Mouse (Mus musculus) spleen, embryonic (tissue): Measurements from ENCODE around the gene Lrrc4.

Experiments
- CTCF ChIA-PET: fragments of 350-600 bp; sonication (Branson Sonifier 250); formaldehyde crosslinking; loops from one replicate; lab custom pipeline; 2022; lab: Charles Lee

The Lrrc4 gene

DNA sequence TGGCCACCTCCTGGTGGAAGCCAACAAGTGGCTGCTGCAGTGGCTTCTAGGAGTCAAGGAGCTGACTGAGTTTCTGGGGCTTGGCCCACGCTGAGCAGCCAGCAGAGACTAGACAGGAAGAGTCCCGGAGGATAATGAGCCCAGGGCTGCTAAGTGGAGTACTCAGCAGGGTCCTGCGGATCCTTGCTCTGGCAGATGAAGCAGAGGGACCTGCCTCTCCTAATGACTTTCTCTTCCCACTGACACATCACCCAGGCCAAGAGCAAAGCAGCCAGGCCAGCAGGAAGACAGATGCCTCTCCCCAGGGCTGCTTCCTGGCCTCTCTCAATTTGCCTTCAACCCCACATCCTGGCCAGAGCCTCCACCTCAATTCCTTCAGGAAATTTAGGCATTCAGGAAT lies 23.9 kb upstream of the Lrrc4 start:
- CTCF ChIA-PET, result no interaction called here

DNA sequence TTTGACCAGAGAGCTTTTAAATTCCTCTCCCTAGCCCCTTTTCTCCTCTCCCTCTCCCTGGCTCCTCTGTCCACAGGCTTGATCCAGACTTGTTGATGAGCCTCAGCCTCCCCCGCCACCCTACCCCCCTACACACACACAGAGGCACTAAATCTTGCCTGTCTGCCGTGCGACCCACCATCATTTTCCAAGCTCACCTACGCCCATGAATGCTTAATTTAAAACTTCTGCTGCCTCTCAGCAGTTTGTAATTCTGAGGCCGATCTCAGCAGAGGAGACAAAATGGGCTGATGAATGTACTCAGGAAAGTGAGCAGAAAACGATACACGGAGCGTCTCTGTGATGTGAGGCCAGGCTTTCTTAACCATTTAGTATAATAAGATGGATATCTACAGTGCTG lies 23.1 kb upstream of the Lrrc4 start:
- CTCF ChIA-PET, result interaction anchor here (0.6 kb wide), 4 partner anchors 114 to 232 kb away, joined by 3 to 4 read pairs (median 4); no protein-coding TSS in a partner anchor

DNA sequence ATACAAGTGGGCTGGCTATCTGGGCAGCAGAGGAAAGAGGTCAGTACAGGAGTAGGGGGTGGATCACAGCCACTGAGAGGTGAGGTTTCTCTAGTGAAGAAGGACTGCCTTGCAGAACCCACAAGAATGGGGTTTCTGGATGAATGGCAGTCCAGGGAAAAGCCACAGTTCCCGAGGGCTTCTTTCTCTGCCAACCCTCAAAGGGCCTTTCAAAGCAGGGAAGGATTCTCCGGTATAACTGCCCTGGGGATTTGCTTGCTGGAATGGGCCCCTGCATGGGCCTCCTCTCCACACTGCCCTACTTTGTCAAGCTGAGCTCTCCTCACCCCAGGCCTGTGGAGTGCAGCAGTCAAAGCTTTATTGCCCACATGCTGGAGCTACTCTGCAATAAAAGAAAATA lies 22.1 kb upstream of the Lrrc4 start:
- CTCF ChIA-PET, result no interaction called here

DNA sequence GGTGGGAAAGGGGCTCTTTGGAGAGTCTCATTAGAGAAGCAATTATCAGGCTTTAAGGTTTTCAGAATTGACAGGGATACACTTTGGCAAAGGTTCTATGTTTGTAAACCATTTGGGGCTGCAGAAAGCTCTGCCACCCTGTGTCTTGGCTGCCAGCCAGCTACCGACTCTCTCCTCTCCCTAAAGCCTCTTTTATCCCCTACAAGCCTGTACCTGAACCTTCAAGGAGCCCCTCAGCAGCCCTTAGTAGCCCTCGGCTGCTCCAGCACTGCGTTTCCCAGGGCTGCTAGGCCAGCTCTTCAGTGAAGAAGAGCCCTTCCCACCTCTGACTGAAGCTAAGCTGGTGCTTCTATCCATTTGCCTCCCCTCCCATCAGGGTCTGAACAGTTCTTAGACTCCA lies 21.6 kb upstream of the Lrrc4 start:
- CTCF ChIA-PET, result no interaction called here

DNA sequence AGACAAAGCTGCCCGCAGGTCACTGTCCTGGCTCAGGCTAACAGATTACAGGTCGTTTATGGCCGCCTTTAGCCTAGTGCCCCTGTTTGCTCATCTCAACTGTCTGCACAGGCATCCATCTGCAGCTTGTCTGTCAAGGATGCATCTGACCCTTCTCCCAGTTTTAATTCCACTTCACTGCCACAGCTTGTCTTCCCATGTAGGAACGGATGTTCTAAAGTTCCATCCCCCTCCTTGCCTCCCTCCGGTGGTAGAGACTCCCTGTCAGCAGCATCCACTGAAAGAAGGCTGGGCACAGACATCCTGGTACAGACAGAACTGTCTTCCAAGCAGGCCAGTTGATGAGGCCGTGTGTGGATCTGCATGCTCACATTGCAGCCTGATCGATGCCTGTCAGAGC lies 20.8 kb upstream of the Lrrc4 start:
- CTCF ChIA-PET, result no interaction called here

DNA sequence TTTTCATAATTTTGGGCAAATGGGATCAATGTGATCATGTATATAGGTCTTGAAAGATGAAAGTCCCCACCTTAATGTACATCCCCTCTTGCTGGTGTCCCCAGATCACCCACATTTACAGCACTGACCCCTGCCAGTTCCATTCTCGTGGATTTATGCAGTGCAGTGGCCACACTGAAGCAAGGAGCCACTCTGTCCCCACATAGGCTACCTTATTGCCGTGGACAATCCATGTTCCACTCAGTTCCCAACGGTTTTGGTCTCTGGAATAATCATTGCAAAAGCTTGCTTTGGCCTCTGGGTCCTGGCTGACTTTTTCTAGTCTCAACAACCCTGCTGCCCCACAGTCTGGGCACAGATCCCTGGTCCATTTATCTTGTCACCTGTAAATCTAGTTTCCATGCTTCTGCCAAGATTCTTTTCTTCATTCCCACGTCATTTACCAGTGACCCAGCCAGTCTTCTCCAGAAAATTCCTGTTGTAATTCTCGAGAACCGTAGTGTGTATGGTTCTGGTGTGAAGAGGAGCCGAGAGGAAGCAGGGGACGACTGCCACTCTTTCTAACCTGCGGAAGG lies 18.9 kb upstream of the Lrrc4 start:
- CTCF ChIA-PET, result no interaction called here

DNA sequence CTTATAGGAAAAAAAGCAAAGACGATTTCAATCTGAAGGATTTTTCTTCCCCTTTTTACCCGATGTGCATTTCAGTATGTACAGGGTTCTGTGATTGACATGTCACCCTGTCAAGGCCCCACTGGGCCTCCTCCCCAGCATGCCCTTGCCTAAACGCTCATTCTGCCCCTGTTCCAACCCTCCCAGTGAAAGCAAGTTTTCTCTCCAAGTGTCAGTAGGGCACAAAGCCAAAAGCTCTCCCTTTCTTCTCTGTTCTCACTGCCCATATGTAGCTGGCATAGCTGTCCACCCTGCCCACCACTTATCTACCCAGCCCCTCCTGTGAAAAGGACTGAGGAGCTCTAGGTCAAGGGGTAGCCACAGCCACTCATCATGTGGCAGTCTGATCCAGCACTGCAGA lies 17.8 kb upstream of the Lrrc4 start:
- CTCF ChIA-PET, result no interaction called here

DNA sequence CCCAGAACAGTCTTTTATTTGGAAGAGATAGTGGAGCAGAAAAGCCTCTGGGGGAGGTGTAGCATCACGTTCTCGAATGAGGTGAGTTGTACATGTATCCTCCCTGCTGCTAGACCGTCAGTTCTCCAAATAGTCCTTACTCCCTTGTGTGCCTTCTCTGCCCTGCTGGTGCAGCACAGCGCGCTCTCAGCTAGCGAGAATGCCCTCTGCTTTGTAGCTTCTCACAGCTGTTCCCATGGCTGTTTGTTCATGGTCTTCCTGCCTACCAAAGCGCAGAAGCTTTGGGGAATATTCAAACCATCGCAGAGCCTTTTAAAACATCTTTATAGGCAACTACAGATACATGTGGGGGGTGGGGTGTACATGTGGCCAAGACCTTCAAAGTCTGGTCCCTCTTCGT lies 17.3 kb upstream of the Lrrc4 start:
- CTCF ChIA-PET, result no interaction called here

DNA sequence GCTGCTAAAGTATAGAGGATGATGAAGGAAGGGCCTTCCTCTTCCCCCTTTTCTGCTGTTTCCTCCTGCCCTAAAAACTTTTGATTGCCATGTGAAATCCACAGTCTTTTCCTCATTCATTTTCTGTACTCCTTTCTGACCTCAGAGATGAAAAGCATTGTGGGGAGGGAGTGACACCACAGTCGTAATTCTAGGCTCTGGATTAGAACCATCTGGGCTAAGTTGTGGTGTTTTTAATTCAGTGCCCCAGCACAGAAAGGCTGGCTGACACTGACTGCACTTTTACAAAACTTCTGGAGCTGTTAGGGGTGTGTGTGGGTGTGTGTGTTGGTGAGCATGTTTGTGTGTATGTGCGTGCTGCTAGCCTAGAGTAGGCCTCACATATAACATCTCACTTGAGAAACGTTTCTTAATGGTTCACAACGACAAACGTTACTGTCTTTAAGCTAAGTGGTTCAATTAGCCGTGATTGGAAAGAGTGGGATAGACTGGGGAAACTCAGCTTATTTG lies 16.8 kb upstream of the Lrrc4 start:
- CTCF ChIA-PET, result interaction anchor here (0.7 kb wide), 1 partner anchor 157 kb away, joined by 3 read pairs; no protein-coding TSS in a partner anchor

DNA sequence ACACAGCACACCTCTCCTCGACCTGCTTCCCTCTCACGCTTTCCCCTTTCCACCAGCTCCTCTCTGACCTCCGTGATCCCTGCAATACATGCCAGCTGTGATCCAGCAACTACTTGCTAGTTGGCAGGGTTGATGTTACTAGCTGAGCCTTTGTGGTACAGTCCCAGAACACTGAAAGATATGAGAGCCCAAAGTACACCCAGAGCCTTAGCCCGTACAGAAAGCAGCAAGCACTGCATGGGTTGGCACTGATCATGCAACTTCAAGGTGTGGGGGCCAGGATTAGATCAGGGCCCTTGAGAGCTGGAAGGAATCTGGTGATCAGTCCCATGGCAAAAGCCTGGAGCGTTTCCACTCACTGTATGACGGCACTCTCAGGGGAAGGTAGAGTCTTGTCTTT lies 16.1 kb upstream of the Lrrc4 start:
- CTCF ChIA-PET, result interaction anchor here (0.7 to 0.9 kb wide), 2 partner anchors 10 to 157 kb away, joined by 3 to 5 read pairs; no protein-coding TSS in a partner anchor

DNA sequence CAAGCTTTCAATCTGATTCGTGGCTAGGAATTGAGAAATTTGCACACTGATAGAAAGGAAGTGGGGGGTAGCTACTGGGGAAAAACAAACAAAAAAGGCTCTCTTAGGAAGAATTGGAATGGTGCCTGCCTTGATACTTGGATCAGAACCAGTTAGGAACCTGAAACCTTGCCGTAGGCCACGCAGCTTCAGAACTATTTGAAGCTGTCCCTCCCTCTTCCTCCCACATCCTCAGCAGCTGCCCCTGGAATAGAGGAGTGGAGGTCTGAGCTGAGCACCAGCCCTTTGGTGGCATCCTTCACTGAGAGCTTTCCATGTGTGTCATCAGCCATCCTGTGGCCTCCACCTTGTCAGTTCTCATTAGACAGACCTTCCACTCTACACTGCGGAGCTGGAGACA lies 14.1 kb upstream of the Lrrc4 start:
- CTCF ChIA-PET, result no interaction called here

DNA sequence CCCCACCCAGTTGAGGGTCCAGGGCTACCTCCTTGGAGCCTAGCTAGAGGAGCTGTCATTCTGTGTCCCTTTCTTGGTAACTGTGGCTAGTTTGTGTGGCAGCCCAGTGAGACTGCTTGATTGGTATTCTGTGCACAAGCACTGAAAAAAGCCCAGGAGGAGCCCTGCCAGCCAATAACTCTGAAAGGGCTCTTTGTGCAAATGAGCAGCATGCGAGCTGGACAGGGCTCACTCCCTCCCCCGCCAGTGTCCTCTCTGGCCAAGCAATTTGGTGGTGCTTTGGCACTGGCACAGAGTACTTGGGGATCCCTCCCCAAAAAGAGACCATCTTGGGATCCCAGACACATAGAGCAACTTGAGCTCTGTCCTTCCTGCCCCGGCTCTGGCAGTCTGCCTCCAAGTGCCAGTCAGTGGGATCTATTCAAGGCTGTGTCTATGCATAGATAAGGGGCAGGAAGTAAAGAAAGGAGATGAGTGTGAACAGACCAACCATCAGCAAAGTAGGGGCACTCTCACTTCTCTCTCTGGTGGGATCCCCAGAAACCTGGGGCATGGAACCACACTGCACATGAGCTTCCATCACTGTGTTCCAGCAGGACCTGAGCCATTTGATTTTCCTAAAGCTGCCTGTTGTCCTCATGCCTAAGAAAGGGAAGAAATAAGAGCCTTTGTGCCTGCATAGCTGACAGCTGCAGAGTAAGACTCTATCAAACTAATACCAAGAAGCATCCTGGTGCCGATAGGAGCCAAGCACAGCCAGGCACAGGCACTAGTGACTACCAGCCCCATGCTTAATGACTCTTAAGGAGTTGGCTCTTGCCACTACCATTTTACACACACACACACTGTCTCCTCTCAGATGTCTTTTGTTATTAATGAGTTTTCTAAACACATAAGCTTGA lies 11.1 kb upstream of the Lrrc4 start:
- CTCF ChIA-PET, result no interaction called here

DNA sequence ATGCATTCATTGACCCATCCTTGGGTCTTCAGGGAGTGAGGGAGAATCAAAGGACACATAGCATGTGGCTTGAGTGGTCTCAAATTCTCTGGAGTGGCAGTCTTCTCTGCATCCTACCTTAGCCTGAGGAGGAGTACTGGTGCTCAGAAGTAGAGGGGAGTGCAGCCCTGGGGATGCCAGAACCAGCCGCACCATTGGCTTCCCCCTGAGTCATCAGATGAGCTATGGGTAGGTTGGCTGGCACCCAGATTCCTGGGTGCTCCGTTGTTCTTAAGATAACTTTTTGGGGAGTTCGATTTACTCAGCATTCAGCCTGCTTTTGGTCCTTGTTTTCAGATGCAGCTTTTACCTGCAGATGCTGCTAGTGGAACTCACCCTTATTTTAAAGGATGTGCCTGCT lies 10.0 kb upstream of the Lrrc4 start:
- CTCF ChIA-PET, result no interaction called here

DNA sequence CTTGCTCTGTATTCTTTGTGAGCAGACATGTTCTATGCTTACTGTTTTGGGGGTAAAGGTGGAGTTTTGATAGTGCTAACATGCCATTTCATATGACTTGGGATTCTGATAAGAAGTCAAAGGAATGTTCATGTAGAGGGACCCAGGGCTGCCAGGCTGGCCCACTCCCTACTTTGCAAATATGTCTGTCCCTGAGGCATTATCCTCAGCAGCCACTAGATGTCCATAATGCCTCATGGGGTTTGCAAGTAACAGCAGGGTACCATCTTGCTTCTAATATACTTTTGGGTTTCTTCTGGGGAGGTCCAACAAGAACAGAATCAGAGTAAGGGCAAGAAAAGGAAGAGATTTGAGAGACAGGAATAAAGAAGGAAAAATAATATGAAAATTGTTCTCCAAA lies 5.1 kb upstream of the Lrrc4 start:
- CTCF ChIA-PET, result no interaction called here

DNA sequence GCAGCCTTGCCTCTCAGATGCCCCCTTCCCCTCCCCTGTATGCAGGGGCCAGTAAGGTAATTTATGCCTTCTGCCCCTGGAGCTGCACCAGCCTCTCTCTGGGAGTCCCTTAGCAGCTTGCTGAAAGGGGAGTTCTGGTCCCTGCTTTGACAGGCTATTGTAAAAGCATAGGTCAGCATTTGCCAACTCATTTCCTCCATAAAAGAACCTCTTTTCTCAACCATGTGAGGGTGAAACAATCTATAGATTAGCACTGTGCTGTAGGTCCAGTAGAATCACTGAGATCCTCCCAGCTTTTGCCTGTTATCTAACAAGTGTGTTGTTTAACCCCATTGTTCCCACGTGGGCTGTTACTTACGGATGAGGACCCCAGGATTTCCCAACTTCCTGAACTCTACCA lies 2.5 kb upstream of the Lrrc4 start:
- CTCF ChIA-PET, result no interaction called here

DNA sequence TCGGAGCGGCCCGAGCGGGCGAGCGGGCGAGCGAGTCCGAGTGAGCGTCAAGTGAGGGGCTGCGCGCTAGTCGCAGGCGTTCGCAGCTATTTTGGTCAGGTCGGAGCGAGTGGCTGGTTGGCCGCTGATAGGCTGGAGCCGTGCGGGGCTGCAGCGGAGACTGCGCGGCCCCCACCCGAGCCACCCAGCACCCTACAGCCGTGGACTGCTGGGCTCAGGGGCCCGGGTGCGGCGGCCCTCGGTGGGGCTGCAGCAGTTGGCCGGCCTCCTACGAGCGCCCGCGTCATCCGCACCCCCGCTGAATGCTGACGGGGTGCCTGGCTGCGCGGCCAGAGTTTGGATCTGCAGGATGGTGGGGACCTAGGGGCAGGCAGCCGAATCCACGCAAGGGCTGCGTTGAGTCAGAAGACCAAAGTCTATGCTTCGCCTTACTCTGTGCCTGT lies 1.9 kb upstream of the Lrrc4 start:
- CTCF ChIA-PET, result interaction anchor here (0.5 kb wide), 1 partner anchor 31 kb away, joined by 3 read pairs; no protein-coding TSS in a partner anchor

DNA sequence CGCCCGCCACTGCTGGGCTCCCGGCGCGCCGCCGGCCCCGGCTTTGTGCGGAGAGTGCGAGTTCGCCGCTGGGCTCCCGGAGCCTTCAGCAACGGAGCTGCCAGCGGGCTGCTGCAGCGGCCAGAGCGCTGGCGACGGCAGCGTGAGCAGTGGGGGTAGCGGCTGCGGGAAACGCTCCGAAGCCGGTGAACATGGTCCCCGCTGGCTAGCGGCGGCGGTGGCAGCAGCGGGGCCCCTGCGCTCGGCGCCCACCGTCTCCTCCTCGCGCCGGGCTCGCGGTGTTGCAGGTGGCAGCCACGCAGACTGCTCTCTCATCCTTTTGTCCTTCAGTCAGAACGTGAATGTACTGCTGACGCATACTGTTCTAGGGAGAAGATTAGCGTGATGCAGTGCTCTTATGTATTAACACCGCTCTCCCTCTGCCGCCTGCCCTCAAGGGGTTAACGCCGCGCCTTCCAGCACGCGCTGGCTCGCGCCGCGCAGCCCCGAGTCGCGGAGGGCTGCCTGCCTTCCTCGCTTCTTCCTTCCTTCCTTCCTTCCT lies 1.3 kb upstream of the Lrrc4 start:
- CTCF ChIA-PET, result interaction anchor here (0.5 to 0.8 kb wide), 2 partner anchors 31 to 42 kb away, joined by 3 read pairs; no protein-coding TSS in a partner anchor

DNA sequence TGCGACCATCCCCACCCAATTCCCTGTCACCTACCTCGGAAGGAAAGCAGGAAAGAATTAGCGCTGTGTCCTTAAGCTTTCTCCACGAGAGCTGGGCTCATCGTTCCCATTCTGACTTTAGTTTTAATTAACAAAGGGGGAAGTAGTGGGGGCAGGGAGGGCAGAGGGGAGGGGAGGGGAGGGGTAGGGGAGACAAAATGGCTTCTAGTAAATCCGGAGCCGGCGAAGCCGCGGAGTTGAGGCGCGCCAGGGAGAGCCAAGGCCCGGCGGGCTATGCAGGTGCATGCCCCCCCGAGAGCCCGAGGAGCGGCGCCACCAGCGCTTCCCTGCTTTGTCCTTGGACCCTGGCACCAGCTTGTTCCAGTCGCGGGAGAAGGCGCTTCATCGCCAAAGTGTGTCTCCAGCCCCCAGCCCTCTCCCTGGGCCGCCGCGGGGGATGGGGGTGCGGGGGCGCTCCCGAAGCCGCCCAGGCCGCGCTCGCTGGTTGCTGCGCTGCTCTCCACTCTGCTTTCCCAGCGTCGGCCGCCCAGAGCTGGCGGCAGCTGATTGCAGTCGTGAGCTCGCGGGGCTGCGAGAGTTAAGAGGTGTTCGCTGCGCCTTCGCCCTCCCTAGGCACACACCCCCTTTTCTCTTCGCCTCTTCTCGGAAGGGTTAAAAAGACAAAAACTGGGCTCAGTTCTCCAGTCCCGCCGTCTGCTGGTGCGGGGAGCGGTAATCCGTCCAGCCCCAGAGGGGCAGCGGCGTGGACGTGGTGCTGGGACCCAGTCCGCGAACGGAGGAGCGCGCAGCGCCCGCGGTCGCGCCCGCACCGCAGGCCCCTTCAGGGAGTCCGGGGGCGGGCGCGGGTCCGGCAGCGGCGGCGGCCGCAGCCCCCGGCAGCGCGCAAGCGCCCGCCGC lies 555 bp upstream of the Lrrc4 start:
- CTCF ChIA-PET, result interaction anchor here (0.7 to 0.8 kb wide), 2 partner anchors 41 to 512 kb away, joined by 3 to 10 read pairs; no protein-coding TSS in a partner anchor

DNA sequence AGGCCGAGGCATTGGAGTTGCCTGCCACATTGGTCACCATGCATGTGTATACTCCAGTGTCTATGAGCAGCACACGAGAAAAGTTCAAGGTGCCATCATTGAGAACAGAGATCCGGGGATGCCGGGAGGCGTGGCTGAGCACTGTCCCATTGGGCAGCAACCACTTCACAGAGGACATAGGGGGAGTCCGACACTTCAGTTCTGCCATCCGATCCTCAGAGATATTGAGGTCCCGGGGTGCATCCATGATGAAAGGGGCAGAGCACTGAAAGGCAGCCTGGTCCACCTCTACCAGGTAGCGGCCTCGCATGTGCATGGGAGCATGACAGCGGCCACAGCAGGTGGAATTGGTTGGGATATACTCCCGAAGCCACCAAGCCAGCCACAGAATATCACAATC lies 1.2 kb downstream of the Lrrc4 start:
- CTCF ChIA-PET, result no interaction called here

DNA sequence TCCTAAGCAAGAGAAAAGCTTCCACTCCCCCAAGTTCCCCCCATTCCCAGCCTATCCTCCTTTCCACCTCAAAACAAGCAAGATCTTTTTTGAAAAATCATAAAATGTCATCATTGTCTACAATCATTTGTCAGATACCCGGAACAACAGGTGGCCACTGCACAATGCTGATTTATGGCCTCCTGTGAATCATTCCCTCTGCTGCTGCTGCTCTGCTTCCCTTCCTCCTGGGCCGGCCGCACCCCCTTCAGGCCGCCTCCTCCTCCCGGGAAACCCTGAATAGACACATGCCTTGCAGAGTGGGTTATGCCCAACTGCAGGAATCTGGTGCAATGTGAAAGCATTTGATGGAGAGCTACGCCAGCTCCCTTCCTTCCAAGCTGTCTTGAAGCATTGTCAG lies 3.0 kb downstream of the Lrrc4 start:
- CTCF ChIA-PET, result no interaction called here

DNA sequence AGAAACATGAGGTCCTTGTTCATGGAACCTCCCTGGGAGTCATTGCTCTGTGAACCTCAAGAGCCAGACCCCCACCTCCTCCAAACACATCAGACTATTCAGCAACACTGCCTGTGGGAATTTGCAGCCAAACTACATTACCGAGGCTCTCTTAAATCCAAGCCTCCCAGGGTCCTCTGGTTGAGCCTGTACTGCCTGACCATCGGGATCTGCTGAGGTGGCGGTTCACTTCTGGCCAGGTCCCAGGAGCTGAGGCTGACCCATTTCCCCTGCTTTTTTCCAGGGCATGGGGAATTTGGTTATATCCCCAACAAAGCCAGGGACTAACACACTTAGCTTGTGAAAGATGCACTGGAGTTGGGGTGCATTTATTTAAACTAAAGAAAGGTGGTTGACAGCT lies 4.0 kb downstream of the Lrrc4 start:
- CTCF ChIA-PET, result interaction anchor here (0.7 kb wide), 1 partner anchor 418 kb away, joined by 3 read pairs; no protein-coding TSS in a partner anchor
